Mouse (Mus musculus) olfactory bulb, adult 2 months (tissue): ENCODE results near the gene Cercam.

ENCODE experiments used
- CTCF ChIP-seq: fragments of 200-500 bp; IDR thresholded peaks from 2 replicates; pipeline ENCODE4 v1.5.1; 2012; ENCODE audit warnings: low read depth, mild to moderate bottlenecking, low read length, moderate library complexity; ENCODE audit not compliant: insufficient read depth
- POLR2A ChIP-seq: fragments of 200-500 bp; IDR thresholded peaks from 2 replicates; pipeline ENCODE4 v1.6.1; 2012; ENCODE audit warnings: mild to moderate bottlenecking, low read depth, low read length, moderate library complexity; ENCODE audit not compliant: insufficient read depth

DNA sequence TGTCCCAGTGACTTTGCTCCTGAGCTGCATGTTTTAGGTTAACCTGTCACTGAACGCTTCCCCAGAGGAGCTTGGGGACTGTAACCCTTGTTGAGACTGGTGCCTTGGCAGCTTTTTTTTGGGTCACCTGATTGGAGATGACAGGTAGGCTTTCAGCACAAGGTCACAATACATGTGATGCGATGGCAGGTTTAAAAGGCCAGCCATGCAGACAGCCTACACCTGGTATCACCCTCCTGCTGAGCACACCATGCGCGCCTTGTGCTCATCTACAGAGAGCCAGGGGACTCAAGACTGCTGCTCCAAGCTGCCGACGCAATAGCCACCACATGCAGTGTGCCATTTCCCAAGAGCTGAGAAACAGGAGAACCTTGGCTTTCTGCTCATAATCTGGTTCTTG is 22.8 kb downstream of the Cercam start:
- TF ChIP-seq POLR2A = no peak
- TF ChIP-seq CTCF = no peak
